Mouse (Mus musculus) lung, postnatal 14 days (tissue): ENCODE measurements around the gene Mfsd11.
"Not testable (repeated sequence)": the region's sequence is repeated elsewhere in the genome, so short reads cannot be mapped to it uniquely, and the experiment has no call there.

Experiments
- DNase-seq: peaks from one replicate; pipeline ENCODE4 v3.0.0; 2021

Mfsd11 gene

GRCm38 (mm10) chr11:116885275-116886151 is 33.3 kb downstream of the Mfsd11 start:
- DNase-seq, result peak; percentile 82

GRCm38 (mm10) chr11:116887136-116887535 is 34.9 kb downstream of the Mfsd11 start:
- DNase-seq, result no peak

- no peak for DNase-seq
These were observed 41.5 kb downstream of the Mfsd11 start for GRCm38 (mm10) chr11:116893532-116894442.

- DNase-seq, result no peak
These were observed 43.2 kb downstream of the Mfsd11 start for GRCm38 (mm10) chr11:116895402-116895801.

GRCm38 (mm10) chr11:116899247-116899646 is 47.0 kb downstream of the Mfsd11 start:
- DNase-seq, result no peak

GRCm38 (mm10) chr11:116902588-116902987 is 50.3 kb downstream of the Mfsd11 start:
- not testable (repeated sequence) for DNase-seq

- no peak for DNase-seq
These were observed 53.7 kb downstream of the Mfsd11 start for GRCm38 (mm10) chr11:116905741-116906456.

- no peak for DNase-seq
These were observed 61.3 kb downstream of the Mfsd11 start for GRCm38 (mm10) chr11:116913573-116913972.

GRCm38 (mm10) chr11:116914267-116914885 is 62.1 kb downstream of the Mfsd11 start:
- no peak for DNase-seq

- DNase-seq, result no peak
These were observed 63.0 kb downstream of the Mfsd11 start for GRCm38 (mm10) chr11:116915241-116915640.

- no peak for DNase-seq
These were observed 65.1 kb downstream of the Mfsd11 start for GRCm38 (mm10) chr11:116917361-116917760.

GRCm38 (mm10) chr11:116918323-116919185 is 66.3 kb downstream of the Mfsd11 start, which contains the start of gene Mgat5b:
Gene Mgat5b, plus strand, starts transcription at chr11:116918863.
- peak; percentile 87 for DNase-seq

- no peak for DNase-seq
These were observed 67.2 kb downstream of the Mfsd11 start for GRCm38 (mm10) chr11:116919186-116920020.

- DNase-seq, result no peak
These were observed 68.5 kb downstream of the Mfsd11 start for GRCm38 (mm10) chr11:116920746-116921145.

- peak; percentile 13 for DNase-seq
These were observed 69.8 kb downstream of the Mfsd11 start for GRCm38 (mm10) chr11:116922058-116922457.
